Mouse (Mus musculus): Measurements from ENCODE around the gene Me3. TPM values are rescaled to one million over a fixed set of nuclear protein-coding genes. Genes with fewer than 3 reads are reported as not detected.

Gene Me3
- polyA plus RNA-seq, 1 experiment = 7.8 TPM

DNA sequence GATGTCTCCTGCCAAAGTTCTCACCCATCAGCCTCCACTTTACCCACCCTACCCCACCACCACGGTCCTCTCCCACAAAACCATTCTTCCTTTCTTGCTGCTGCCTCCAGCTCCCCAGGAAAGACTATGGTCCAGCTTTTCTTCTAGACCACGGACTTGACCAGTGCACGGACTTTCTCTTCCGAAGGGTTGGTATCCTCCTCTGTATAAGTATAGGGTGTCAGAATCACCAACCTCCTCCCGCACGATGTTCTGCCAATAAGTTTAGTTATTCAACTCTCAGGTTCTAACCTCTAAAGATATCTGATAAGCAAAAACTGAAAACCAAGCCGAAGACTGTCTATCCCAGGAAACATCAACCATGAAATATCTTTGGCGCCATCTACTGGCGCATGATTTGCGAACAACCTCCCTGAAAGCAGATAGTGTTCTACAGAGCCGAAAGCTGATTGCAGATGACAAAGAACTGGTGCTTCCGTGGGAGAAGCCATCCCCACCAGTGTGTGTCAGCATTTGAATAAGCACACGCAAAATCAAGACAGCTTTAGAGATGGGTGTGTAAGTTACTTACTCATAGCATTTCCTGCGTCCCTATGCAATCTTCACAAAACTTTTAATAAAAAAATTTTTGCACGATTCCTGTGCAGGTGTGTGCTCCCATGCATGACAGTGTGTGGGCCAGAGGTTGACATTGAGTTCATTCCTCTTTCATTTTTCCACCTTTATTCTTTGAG, 209.6 kb downstream of the Me3 start:
- Histone ChIP-seq H3K4me1 (replicated peaks; ENCODE audit: control insufficient read depth, insufficient read depth, low read length) (no peaks in the 10 kb centered on the region), H3K36me3 (ENCODE audit: control insufficient read depth, insufficient read depth, low read length) (no peaks in the 10 kb centered on the region), H3K27ac (ENCODE audit: control insufficient read depth, insufficient read depth, low read length) (no peak overlapping the region), H3K4me3 (ENCODE audit: control insufficient read depth, insufficient read depth, low read length) (no peak overlapping the region), H3K27me3 (ENCODE audit: control insufficient read depth, insufficient read depth, low read length) (no peaks in the 10 kb centered on the region)
- TF ChIP-seq CTCF (IDR thresholded peaks at IDR 0.05; ENCODE audit: borderline replicate concordance, control insufficient read depth, extremely low read depth, insufficient read depth, low read length, poor library complexity) (no peak), POLR2A (IDR thresholded peaks at IDR 0.05; ENCODE audit: control insufficient read depth, extremely low read depth, insufficient read depth, low read length, poor library complexity) (no peak)
- DNase-seq = peak; percentile 65
- 27% methylated on average over 15 of the region's 15 CpGs for WGBS

DNA sequence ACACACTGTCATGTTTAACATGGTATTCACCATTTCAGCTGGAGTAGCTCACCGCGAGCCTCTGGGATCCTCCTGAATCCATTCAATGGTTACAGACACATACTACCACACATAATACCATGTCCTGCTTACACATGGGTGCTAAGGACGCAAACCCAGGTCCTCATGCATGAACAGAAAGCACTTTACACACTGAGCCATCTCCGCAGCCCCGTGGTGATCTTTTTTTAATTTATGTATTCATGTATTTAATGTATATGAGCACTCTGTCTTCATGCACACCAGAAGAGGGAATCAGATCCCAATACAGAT, 210.2 kb downstream of the Me3 start:
- Histone ChIP-seq H3K27ac (ENCODE audit: control insufficient read depth, insufficient read depth, low read length) (no peak overlapping the region), H3K4me3 (ENCODE audit: control insufficient read depth, insufficient read depth, low read length) (no peak overlapping the region), H3K4me1 (replicated peaks; ENCODE audit: control insufficient read depth, insufficient read depth, low read length) (no peaks in the 10 kb centered on the region), H3K27me3 (ENCODE audit: control insufficient read depth, insufficient read depth, low read length) (no peaks in the 10 kb centered on the region), H3K36me3 (ENCODE audit: control insufficient read depth, insufficient read depth, low read length) (no peaks in the 10 kb centered on the region)
- 88% methylated on average over 5 of the region's 5 CpGs for WGBS
- DNase-seq = no peak
- TF ChIP-seq POLR2A (IDR thresholded peaks at IDR 0.05; ENCODE audit: control insufficient read depth, extremely low read depth, insufficient read depth, low read length, poor library complexity) (no peak), CTCF (IDR thresholded peaks at IDR 0.05; ENCODE audit: borderline replicate concordance, control insufficient read depth, extremely low read depth, insufficient read depth, low read length, poor library complexity) (no peak)

GRCm38 (mm10) chr7:89843121-89843520, 210.9 kb downstream of the Me3 start:
- 15% methylated on average over 6 of the region's 6 CpGs for WGBS
- Histone ChIP-seq H3K4me3 (ENCODE audit: control insufficient read depth, insufficient read depth, low read length) (no peak overlapping the region), H3K36me3 (ENCODE audit: control insufficient read depth, insufficient read depth, low read length) (no peaks in the 10 kb centered on the region), H3K27ac (ENCODE audit: control insufficient read depth, insufficient read depth, low read length) (no peak overlapping the region), H3K4me1 (replicated peaks; ENCODE audit: control insufficient read depth, insufficient read depth, low read length) (no peaks in the 10 kb centered on the region), H3K27me3 (ENCODE audit: control insufficient read depth, insufficient read depth, low read length) (no peaks in the 10 kb centered on the region)
- no peak for TF ChIP-seq CTCF (IDR thresholded peaks at IDR 0.05; ENCODE audit: borderline replicate concordance, control insufficient read depth, extremely low read depth, insufficient read depth, low read length, poor library complexity)
- no peak for TF ChIP-seq POLR2A (IDR thresholded peaks at IDR 0.05; ENCODE audit: control insufficient read depth, extremely low read depth, insufficient read depth, low read length, poor library complexity)
- DNase-seq = no peak

DNA sequence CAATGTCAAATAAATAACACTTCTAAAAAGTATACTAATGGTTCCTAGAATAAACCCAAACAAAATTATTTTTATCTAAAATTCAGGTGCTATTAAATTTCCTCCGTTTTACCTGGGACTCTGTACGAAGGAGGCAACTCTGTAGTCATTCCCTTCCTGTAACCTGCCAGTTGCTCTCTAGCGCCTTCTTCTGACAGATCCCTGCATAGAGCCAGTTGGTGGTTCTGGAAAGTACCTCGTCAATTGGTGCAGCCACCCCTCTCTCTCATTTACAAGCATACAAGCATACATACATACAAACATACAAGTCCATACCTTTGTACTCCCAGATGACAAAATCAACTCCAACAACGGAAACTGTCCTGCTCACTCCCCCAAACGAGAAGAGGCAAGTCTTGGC, 211.3 kb downstream of the Me3 start:
- Histone ChIP-seq H3K36me3 (ENCODE audit: control insufficient read depth, insufficient read depth, low read length) (no peaks in the 10 kb centered on the region), H3K27ac (ENCODE audit: control insufficient read depth, insufficient read depth, low read length) (no peak overlapping the region), H3K27me3 (ENCODE audit: control insufficient read depth, insufficient read depth, low read length) (no peaks in the 10 kb centered on the region), H3K4me1 (replicated peaks; ENCODE audit: control insufficient read depth, insufficient read depth, low read length) (no peaks in the 10 kb centered on the region), H3K4me3 (ENCODE audit: control insufficient read depth, insufficient read depth, low read length) (no peak overlapping the region)
- peak; percentile 44 for DNase-seq
- TF ChIP-seq POLR2A (IDR thresholded peaks at IDR 0.05; ENCODE audit: control insufficient read depth, extremely low read depth, insufficient read depth, low read length, poor library complexity) (no peak), CTCF (IDR thresholded peaks at IDR 0.05; ENCODE audit: borderline replicate concordance, control insufficient read depth, extremely low read depth, insufficient read depth, low read length, poor library complexity) (no peak)
- WGBS = 29% methylated on average over 6 of the region's 6 CpGs

- H3K27ac ChIP-seq (ENCODE audit: control insufficient read depth, insufficient read depth, low read length) = no peak overlapping the region
- H3K4me1 ChIP-seq (replicated peaks; ENCODE audit: control insufficient read depth, insufficient read depth, low read length) = no peaks in the 10 kb centered on the region
- no peaks in the 10 kb centered on the region for H3K36me3 ChIP-seq (ENCODE audit: control insufficient read depth, insufficient read depth, low read length)
- no peaks in the 10 kb centered on the region for H3K27me3 ChIP-seq (ENCODE audit: control insufficient read depth, insufficient read depth, low read length)
- no peak for DNase-seq
- H3K4me3 ChIP-seq (ENCODE audit: control insufficient read depth, insufficient read depth, low read length) = no peak overlapping the region
- TF ChIP-seq POLR2A (IDR thresholded peaks at IDR 0.05; ENCODE audit: control insufficient read depth, extremely low read depth, insufficient read depth, low read length, poor library complexity) (no peak), CTCF (IDR thresholded peaks at IDR 0.05; ENCODE audit: borderline replicate concordance, control insufficient read depth, extremely low read depth, insufficient read depth, low read length, poor library complexity) (no peak)
- 87% methylated on average over 4 of the region's 4 CpGs for WGBS
Observed at GRCm38 (mm10) chr7:89845669-89846068, 213.5 kb downstream of the Me3 start.

DNA sequence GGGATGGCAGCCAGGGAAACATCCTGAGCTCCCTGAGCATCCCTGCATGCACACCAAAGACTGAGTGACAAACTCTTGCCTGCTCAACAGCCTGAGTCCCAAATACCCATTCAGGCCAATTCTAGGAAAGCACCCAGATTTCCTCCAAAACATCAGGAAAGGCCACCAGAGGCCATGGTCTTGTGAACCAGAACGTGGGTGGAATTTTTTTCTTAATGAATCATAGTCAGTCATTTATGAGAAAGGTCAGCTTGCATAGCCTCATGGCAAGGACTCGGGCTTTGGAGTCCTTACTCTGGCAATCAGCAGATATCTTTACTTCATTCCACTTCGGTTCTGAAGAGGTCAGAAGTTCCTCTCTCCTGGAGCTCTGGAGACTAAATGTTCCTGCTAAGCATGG, 218.3 kb downstream of the Me3 start:
- Histone ChIP-seq H3K27me3 (ENCODE audit: control insufficient read depth, insufficient read depth, low read length) (no peaks in the 10 kb centered on the region), H3K4me1 (replicated peaks; ENCODE audit: control insufficient read depth, insufficient read depth, low read length) (no peaks in the 10 kb centered on the region), H3K36me3 (ENCODE audit: control insufficient read depth, insufficient read depth, low read length) (no peaks in the 10 kb centered on the region), H3K4me3 (ENCODE audit: control insufficient read depth, insufficient read depth, low read length) (no peak overlapping the region), H3K27ac (ENCODE audit: control insufficient read depth, insufficient read depth, low read length) (no peak overlapping the region)
- 76% methylated on average over 3 of the region's 3 CpGs for WGBS
- no peak for DNase-seq
- TF ChIP-seq CTCF (IDR thresholded peaks at IDR 0.05; ENCODE audit: borderline replicate concordance, control insufficient read depth, extremely low read depth, insufficient read depth, low read length, poor library complexity) (no peak), POLR2A (IDR thresholded peaks at IDR 0.05; ENCODE audit: control insufficient read depth, extremely low read depth, insufficient read depth, low read length, poor library complexity) (no peak)

Data from thymus, adult 2 months (tissue).